In the genomic region with DNA sequence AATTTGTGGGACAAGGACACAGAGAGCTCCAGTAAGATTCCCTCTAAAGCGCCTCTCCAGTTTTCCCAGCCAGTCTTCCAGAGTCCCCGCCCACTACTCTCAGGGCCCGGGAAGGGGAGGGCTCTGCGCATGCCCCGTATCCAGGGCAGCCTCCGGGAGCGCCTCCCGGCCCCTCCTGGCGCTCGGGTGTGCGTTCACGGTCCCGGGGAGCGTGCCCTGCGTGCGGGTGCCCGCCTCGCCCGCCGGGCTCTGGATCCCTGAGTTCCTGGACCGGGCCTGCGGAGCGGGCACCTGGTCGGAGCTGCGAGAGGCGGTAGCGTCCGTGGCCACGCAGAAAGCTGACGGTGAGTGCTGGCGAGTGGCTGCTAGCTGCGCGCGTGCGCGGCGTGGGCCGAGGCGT, we compare ENCODE assay signal across 8 mouse cellular contexts. TPM values are rescaled to one million over a fixed set of nuclear protein-coding genes. Genes with fewer than 3 reads are reported as not detected.
A peak's percentile ranks its signal among the peaks of the same experiment; 100 is the strongest.
DNase-seq lines count a peak whose midpoint lies in the region; ATAC-seq lines count a peak whose summit lies in the region.

Btbd3 (plus strand) TSS at position 155 of the 400 bp plus-strand sequence.

- ATAC-seq in inflammation-experienced regulatory T-cells, adult 6 months = no peak

- DNase-seq in adrenal gland, postnatal 10 days = peak; percentile 98
- DNase-seq in embryo, embryonic 11.5 days (ENCODE audit: low read depth, low spot score) = peak; percentile 86
- DNase-seq in gonadal fat pad, adult 2 months (ENCODE audit: low read depth) = no peak
- peak; percentile 94 for DNase-seq in kidney, adult 11 months
- peak; percentile 93 for DNase-seq in left cerebral cortex, postnatal 36 days (ENCODE audit: low spot score in 2 of 2)
- DNase-seq in mesoderm, embryonic 11.5 days (ENCODE audit: low read depth, low spot score) = peak; percentile 92
- DNase-seq in skeletal muscle tissue, adult 2 months (ENCODE audit: low read depth, low spot score) = peak; percentile 89

- intact Hi-C loops in left cerebral cortex, postnatal 36 days (cut with DNase I) = loop anchor here (2.0 kb wide), 1 partner anchor 22 kb away; no protein-coding TSS in a partner anchor

RNA-seq across cellular contexts. Expression of gene Btbd3, which starts in this region (rescaled TPM):
- total RNA-seq in adrenal gland, postnatal 10 days (2021) = 10 to 100 TPM; 24.6 to 28.2 TPM
- polyA plus RNA-seq in gonadal fat pad, adult 2 months (2012; rRNA removed) = 11.4 and 13.5 TPM in 2 replicates
- total RNA-seq in left cerebral cortex, postnatal 36 days (2021) = 100 to 1,000 TPM; 128 to 153 TPM
- not detected for polyA plus RNA-seq in inflammation-experienced regulatory T-cells, adult 6 months (2017; shearing (Covaris generic))

Comparison
In these comparisons a context has a peak if more than half of its experiments do, and no peak if none do; other contexts are left out.
1. RNA of gene Btbd3 (total RNA-seq): 128 to 153 TPM in left cerebral cortex, postnatal 36 days; 24.6 to 28.2 TPM in adrenal gland, postnatal 10 days; every median in the first group is over 4 times any median in the second.
2. RNA of gene Btbd3 (polyA plus RNA-seq): 11.4 to 13.5 TPM in gonadal fat pad, adult 2 months; not detected in inflammation-experienced regulatory T-cells, adult 6 months; every median in the first group is over 10 times any median in the second.